Mouse (Mus musculus): ENCODE data around the gene Cpne9.

The Cpne9 gene

DNA sequence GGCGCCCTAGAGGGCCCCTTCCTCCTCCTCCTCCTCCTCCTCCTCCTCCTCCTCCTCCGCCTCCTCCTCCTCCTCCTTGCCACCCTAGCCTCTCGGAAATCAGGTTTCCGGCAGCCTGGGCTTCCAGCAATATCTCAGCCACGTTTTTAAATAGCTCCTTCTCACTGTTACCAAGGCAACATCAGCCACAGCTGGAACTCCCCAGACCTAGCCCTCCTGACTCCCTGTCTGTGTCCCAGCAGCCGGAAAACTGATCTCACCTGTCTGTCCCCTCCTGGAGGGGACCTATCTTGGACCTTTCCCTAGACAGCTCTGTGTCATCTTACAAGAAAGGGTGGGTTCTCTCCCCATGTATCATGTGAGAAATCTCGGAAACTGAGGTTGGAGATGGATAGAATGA is 60.2 kb downstream of the Cpne9 start:
- no peak for DNase-seq (ENCODE audit: low spot score in 2 of 2)

DNA sequence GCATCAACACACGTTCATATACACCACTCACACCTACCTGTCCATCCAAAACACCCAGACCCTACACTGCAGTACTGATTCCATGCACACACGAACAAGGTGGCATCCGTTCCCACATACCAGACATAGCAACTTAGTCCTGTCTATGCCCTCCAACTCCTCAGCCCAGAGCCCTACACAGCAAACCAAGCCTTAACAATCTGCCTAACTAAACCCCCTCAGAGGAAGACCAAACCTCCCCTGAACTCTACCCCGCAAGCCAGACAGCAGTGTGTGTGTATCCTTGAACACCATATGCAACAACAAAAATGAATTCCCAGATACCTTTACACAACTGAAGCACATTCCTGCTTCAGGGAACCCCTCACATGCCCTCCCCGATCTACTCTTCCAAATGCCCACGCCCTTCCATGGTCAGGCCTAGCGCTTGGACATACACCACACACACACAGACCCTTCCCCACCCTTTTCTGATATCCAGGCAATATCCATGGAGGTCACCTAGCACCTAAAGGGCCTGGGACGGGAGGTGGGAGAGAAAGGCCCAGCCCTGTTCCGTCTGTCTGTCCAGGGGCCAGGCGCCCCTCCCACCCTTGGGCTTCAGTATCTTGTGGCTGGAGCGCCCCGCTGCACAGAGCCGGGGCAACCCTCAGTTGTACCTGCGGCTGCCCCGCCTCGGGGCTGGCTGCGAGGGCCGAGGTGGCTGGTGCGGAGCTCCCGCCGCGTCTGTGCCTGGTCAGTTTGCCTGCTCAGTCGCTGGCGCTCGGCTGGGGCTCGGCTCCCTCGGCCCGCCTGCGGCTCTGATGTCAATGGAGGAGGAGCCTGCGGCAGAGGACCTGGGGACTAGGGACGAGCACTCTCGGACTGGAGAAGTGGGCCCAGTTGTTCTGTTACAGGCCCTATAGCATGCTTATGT is 61.3 kb downstream of the Cpne9 start, which contains the start of gene Camk1:
Camk1 (minus strand) TSS at position 808 of the 916 bp plus-strand sequence.
- peak; percentile 69 to 79 for DNase-seq (ENCODE audit: low spot score in 2 of 2)

DNA sequence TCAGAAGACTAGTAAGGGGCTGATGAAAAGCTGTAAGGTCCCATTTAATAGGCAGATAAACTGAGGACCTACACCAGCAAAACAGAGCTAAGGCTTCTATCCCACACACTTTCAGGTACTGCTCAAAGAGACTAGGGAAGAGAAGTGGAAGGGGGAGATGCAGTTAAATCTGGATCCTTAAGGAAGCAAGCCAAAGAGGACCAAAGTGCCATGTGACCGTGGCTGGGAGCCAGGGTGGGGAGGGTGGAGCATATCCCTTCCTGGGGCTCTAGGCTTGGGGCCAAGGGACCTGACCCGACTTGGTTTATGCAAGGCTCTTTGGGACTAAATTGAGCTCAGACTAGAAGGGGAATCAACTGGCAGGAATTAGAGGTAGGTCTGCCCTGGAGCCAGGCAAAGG is 62.2 kb downstream of the Cpne9 start:
- DNase-seq (ENCODE audit: low spot score in 2 of 2) = peak; percentile 30 to 56

DNA sequence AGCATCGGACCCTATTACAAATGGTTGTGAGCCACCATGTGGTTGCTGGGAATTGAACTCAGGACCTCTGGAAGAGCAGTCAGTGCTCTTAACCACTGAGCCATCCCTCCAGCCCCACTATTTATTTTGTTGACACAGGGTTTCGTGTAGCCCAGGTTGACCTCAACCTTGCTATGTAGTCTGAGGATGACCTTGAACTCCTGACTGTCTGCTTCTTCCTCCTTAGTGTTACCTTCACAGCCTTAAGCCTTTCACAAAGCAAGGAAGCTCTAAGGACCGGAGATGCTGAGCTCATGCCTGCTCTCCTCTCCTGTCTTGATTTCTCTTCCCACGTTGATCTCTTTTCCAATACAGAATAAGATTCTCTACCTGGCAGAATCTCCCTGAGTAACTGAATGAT is 64.8 kb downstream of the Cpne9 start:
- DNase-seq (ENCODE audit: low spot score in 2 of 2) = no peak

DNA sequence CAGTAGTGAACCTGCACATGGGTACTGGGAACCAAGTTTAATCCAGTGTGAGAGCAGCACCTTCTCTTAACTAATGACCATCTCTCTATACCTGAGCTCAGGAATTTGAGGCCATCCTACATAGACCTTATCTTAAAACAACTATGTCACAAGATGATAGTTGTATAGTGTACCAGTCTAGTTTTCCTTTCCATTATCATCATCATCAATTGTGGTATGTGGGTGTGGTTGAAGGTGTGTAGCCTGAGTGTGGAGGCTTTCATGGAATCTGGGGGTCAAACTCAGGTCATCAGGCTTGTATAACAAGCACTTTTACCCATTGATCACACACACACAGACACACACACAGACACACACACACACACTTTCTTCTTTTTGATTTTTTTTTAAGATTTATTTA is 68.4 kb downstream of the Cpne9 start:
- no peak for DNase-seq (ENCODE audit: low spot score in 2 of 2)

DNA sequence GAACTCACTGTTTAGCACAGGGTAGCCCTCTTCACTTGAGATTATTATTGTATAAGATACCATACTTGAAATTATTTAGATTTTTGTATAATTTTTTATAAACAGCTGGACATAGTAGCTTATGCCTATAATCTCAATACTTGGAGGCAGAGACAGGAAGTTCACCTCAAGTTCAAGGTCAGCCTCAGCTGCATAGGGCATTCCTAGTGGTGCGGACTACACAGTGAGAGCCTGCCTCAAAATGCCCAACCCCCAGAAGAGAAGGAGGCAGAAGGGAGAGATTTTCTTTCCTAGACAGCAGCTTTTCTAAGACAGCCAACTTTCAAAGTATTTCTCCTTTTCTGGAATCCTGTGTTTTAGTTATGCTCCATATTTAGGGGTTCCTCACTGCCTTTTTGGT is 69.1 kb downstream of the Cpne9 start:
- DNase-seq (ENCODE audit: low spot score in 2 of 2) = no peak

DNA sequence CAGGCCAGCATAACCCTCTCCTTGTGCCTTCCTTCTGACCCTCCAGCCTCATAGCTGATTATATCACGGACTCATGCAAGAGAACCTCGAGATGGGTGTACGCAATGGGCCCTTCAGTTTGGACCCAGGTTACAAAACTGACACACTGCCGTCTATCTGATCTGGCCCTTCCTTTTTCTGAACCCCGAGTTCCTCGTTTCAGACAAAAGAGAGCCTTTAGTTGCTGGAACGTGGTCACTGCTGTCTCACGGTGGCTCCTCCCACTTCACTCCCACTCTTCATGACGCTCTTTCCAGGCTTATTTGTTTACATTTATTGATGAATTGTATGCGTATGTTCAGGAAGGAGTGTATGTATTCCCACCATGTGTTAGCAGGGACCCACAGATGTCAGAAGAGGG is 69.5 kb downstream of the Cpne9 start:
- no peak for DNase-seq (ENCODE audit: low spot score in 2 of 2)

DNA sequence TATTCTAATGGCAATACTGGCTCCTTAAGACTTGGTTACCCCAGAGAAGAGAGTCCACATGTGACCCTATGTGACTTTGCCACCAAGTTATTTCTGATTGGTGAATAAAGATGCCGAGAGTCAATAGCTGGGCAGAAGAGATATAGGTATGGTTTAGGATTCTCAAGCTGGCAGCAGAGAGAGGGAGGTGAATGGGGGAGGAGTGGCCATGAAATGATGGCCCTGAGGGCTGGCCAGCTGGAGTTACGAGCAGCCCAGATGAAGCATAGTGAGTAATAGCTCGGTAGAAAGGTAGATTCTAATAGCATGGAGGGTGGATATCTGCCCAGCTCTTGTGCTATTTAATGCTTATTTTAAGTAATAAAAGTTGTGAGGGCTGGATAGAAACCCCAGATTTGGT is 70.7 kb downstream of the Cpne9 start:
- DNase-seq (ENCODE audit: low spot score in 2 of 2) = no peak

DNA sequence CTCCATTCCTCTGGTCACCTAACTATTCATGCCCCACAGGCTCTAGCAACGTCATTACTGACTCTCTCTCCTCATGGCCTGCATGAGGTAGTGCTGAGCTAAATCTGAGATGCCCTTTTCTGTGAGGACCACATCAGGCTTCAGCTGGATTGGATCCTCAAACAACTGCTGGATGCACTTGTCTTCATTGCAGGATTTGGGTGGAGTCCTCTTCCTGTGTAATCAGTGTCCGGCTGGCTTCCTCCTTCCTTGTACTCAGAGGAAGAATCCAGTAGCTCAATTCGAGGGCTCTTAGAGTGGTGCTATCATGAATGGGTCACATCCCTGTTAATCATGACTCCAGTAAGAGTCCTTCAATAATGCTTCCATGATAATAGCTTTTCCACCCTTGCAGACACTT is 71.6 kb downstream of the Cpne9 start:
- DNase-seq (ENCODE audit: low spot score in 2 of 2) = no peak

Measured in urinary bladder, adult 18-20 months (tissue).